Mouse (Mus musculus) olfactory bulb, adult 2 months (tissue): ENCODE data around the gene Anpep. TPM values are rescaled to one million over a fixed set of nuclear protein-coding genes. Genes with fewer than 3 reads are reported as not detected.

Experiments used
- H3K27ac ChIP-seq: fragments of 200-500 bp; 2 replicates; pipeline ENCODE4 v1.5.1; 2012; ENCODE audit warnings: low read depth, low read length; ENCODE audit not compliant: insufficient read depth
- H3K4me1 ChIP-seq: fragments of 200-500 bp; 2 replicates; pipeline ENCODE4 v1.6.1; 2012; ENCODE audit warnings: low read length; ENCODE audit not compliant: control insufficient read depth, insufficient read depth
- H3K4me3 ChIP-seq: fragments of 200-500 bp; 2 replicates; pipeline ENCODE4 v1.5.1; 2012; ENCODE audit warnings: mild to moderate bottlenecking, low read depth, low read length, moderate library complexity; ENCODE audit not compliant: insufficient read depth
- CTCF ChIP-seq: fragments of 200-500 bp; IDR thresholded peaks from 2 replicates; pipeline ENCODE4 v1.5.1; 2012; ENCODE audit warnings: low read depth, mild to moderate bottlenecking, low read length, moderate library complexity; ENCODE audit not compliant: insufficient read depth
- POLR2A ChIP-seq: fragments of 200-500 bp; IDR thresholded peaks from 2 replicates; pipeline ENCODE4 v1.6.1; 2012; ENCODE audit warnings: mild to moderate bottlenecking, low read depth, low read length, moderate library complexity; ENCODE audit not compliant: insufficient read depth
- WGBS: fragments of 180-500 bp; shearing (Covaris S2); methylation state at CpG from one replicate; pipeline ENCODE4 v1.1.7; 2018; 5-methylcytosine and 5-hydroxymethylcytosine counted together
- polyA plus RNA-seq: library from polyadenylated mRNA; stranded (reverse); fragments of >200 nt; gene quantifications from 2 replicates; pipeline ENCODE4 v1.2.4, GENCODE M21; 2012; ENCODE audit warnings: low replicate concordance; ENCODE audit not compliant: missing spikeins, insufficient read depth, insufficient read length

Gene Anpep
- polyA plus RNA-seq: not detected in 2 replicates

DNA sequence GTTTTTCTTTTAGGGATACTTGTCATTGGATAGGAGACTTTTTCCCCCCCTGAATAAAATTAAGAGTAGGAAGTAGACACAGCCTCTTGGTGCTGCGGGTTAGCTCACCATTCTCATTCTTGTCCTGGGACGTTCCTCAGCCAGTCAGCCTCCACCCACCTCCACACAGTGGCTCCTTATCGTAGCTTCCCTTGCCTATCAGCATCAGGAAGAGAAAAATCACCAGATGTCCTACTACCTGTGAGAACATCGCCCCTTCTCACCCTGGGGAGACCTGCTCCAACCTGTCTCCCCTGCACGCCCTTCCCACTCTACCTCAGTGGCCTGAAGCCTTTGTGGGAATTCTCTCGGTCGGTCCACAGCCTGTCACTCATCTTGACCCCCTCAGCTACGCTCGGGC, at the start of gene Anpep:
Gene Anpep (minus strand): TSS at position 249 of the 400 bp plus-strand sequence.
- H3K4me1 ChIP-seq: peaks cover 4% of the 10 kb centered on the region; the same call in 1 of the 2 replicates
- no peak within 1 kb of the TSS for H3K4me3 ChIP-seq
- TF ChIP-seq CTCF: no peak
- no peak for TF ChIP-seq POLR2A
- H3K27ac ChIP-seq: no peak within 1 kb of the TSS
- whole genome bisulfite sequencing: 89% methylated on average over 9 of the region's 9 CpGs

DNA sequence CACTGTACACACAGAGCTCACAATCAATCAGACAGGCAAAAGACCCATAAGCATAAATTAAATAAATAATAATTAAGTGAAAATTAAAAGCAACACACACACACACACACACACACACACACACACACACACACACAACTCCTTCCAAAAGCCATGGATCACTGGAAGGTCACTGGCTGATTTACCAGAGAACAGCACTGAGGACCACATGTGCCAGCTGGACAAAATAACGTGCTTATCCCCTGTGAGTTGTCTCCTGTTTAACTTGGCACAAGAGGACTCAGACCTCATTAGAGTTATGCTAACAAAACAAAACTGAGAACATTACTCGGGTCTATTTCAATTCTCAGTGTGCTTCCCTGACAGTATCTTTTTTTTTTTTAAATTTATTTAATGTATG, 46.5 kb upstream of the Anpep start:
- no peak overlapping the region for H3K27ac ChIP-seq
- TF ChIP-seq CTCF: no peak
- TF ChIP-seq POLR2A: no peak
- 55% methylated on average over 2 of the region's 2 CpGs for WGBS
- H3K4me3 ChIP-seq: no peak overlapping the region
- no peaks in the 10 kb centered on the region for H3K4me1 ChIP-seq

DNA sequence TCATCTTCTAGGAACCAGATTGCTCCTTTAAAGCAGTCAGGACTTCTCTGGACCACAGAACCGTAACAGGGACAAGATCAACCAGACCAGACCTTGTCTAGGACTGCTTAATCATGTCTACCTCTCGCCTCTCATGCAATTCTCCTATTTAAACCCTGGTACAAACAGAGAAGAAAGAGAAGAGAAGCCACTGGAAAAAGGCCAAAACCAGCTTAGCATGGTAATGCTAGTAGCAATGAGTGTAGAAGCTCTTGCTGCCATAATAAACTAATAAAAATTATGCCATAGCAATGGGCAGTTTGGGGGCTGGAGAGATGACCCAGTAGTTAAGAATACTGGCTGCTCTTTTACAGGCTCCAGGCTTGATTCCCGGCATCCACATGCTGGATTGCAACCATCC, 46.1 kb upstream of the Anpep start:
- H3K4me3 ChIP-seq: no peak overlapping the region
- no peak for TF ChIP-seq CTCF
- no peak for TF ChIP-seq POLR2A
- H3K27ac ChIP-seq: no peak overlapping the region
- no peaks in the 10 kb centered on the region for H3K4me1 ChIP-seq
- whole genome bisulfite sequencing: 80% methylated on average over 3 of the region's 3 CpGs

DNA sequence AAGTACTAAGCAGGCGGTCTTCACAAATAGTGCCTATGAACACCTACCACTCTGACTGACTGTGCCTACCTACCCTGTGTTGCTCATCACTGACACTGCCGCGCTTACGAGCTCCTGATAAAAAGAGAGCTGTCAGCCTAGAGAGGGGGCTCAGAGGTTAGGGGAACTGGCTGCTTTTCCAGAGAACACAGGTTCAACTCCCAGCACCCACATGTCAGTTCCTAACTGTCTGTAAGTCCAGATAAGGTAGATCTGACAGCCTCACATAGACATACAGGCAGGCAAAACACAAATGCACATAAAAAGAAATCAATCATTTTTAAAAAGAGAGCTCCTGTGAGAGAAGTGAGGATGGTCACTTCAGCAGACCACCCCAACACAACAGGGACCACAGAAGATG, 44.3 kb upstream of the Anpep start:
- no peak overlapping the region for H3K4me3 ChIP-seq
- no peak for TF ChIP-seq POLR2A
- TF ChIP-seq CTCF: no peak
- H3K27ac ChIP-seq: no peak overlapping the region
- 97% methylated on average over 4 of the region's 4 CpGs for WGBS
- no peaks in the 10 kb centered on the region for H3K4me1 ChIP-seq

DNA sequence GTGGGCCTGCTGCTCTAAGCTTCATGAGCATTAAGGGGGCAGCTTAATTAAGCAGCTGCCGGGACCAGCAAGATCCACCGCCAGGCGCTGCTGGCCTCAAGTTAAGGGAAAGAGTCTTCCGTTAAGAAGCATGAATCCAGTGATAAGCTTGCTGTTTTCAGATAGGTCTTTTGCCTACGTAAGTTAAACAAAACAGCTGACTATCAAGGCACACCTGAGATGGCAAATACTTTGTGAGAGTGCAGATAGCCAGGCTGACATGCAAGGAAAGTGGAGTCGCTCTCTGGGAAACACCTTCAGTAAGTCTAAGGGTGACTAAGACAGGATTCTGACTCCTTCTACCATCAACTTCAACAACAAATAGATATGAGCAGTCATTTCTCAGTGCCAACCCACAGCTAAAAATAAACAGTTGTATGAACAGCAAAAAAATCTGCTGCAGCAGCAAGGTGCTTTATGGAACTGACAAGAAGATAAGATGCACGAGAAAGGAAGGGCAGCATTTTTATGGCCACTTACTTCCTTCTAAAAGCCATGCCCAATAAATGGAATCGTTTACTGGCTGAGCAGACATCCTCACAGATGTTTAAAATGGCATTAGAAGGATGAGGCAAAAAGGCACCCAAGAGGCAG, 42.4 kb upstream of the Anpep start:
- 93% methylated on average over 8 of the region's 8 CpGs for WGBS
- TF ChIP-seq CTCF (no peak), POLR2A (no peak)
- no peaks in the 10 kb centered on the region for H3K4me1 ChIP-seq
- H3K4me3 ChIP-seq: no peak overlapping the region
- no peak overlapping the region for H3K27ac ChIP-seq

DNA sequence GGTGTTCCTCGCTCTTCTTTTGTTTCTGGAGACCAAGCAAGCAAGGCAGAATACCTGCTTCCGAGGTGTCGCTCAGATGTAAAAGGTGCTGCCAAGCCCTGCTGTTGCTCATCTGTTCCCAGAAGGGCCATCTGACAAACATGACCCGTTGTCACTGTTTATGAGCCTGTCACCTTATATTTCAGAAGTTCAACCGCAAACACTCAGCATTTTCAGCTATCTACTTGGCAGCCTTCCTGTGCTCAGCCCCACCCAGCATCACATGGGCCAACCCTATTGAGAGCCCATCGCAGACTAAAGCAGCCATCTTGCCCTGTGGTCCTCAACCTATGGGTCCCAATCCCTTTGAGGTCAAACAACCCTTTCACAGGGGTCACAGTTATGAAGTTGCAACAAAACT, 39.9 kb upstream of the Anpep start:
- H3K4me3 ChIP-seq: no peak overlapping the region
- TF ChIP-seq CTCF (no peak), POLR2A (no peak)
- H3K27ac ChIP-seq: no peak overlapping the region
- 97% methylated on average over 6 of the region's 6 CpGs for WGBS
- H3K4me1 ChIP-seq: no peaks in the 10 kb centered on the region

DNA sequence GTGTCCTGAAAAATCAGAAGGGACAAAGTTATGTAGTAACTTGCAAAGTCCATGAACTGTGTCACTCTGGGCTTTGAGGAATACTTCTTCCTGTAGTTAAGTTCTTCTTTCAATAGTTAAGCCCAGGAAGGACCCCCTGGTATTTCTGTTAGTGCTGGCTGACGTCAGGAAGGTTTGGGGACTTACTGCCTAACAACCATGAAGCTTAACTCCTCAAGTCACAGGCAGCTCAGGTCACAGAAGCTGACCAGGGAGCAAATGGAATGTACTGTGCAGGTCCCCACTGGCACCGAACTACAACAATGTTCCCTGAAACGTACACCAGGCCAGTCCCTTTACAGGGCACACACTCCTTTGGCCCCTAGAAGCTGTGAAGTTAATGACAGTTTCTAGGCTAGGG, 34.4 kb upstream of the Anpep start:
- no peak overlapping the region for H3K27ac ChIP-seq
- WGBS: 88% methylated on average over 3 of the region's 3 CpGs
- H3K4me3 ChIP-seq: no peak overlapping the region
- H3K4me1 ChIP-seq: no peaks in the 10 kb centered on the region
- no peak for TF ChIP-seq CTCF
- TF ChIP-seq POLR2A: no peak

DNA sequence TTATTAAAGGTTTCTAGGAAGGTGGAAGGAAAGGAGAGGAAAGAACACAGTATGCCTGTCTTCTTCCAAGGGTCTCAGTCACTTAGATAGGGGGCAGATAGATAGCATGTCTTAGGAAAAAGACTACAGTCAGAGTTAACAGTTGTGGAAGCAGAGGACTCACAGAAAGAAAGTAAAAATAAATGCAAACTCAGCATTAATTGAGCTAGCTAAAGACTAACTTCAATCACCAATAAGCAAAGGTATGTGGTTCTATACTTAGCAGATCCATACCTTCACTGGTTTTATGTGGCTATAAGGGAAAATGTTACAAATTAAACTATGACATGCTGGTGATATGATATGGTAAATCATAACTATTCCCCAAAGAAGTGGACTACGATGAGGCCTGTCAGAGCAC, 33.9 kb upstream of the Anpep start:
- 93% methylated on average over 1 of the region's 1 CpGs for WGBS
- no peak for TF ChIP-seq POLR2A
- no peak for TF ChIP-seq CTCF
- H3K4me3 ChIP-seq: no peak overlapping the region
- no peak overlapping the region for H3K27ac ChIP-seq
- no peaks in the 10 kb centered on the region for H3K4me1 ChIP-seq

DNA sequence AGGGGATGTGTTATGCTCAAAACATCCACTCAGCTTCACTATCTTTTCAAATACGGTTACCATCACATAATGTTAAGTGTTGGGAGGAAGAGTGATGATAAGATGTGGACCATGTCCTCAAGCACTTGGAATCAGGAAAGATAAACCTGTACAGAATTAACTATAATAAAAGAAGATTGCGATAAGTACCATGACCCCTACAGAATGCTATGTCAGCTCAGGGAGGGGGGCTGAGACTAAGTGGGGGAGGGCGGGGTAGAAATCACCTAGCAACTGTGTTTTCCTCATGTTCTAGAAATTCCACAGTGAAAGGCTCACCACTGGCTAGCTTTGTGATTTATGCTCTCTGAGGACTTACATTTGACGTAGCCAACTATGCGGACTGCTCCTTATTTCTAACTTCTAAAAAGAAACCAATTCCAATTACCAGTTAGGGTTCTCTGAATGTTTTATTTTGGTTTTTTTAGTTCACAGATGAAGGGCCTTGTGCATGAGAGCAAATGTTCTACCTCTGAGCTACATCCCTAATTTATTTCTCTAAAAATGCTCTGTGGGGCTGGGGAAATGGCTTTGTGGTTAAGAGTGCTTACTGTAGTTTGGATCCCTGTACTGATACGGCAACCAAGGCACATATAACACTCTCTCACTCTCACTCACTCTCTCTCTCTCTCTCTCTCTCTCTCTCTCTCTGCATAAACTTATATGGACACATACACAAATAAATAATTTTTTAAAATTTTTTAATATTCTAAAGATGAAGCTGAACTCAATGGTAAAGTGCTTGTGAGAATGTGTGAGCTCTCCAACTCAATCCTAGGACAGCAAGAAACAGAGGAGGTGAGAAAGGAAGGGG, 31.9 kb upstream of the Anpep start:
- no peak for TF ChIP-seq POLR2A
- no peak for TF ChIP-seq CTCF
- Histone ChIP-seq H3K4me3 (no peak overlapping the region), H3K4me1 (peaks cover 3% of the 10 kb centered on the region; the same call in 1 of the 2 replicates), H3K27ac (no peak overlapping the region)
- WGBS: 93% methylated on average over 6 of the region's 6 CpGs
